Mouse (Mus musculus) forebrain, embryonic 11.5 days (tissue): ENCODE data around the gene Atl2. TPM values are rescaled to one million over a fixed set of nuclear protein-coding genes. Genes with fewer than 3 reads are reported as not detected.

Experiments
- ATAC-seq: fragments of 200-750 bp; cut with Nextera tagmentation; replicated peaks from 2 replicates; pipeline ENCODE4 v1.8.0; 2017; ENCODE audit warnings: moderate TSS enrichment; ENCODE audit not compliant: low FRiP score
- DNase-seq: peaks from one replicate; pipeline ENCODE4 v3.0.0-alpha.2; 2017; ENCODE audit warnings: low spot score
- H3K27ac ChIP-seq: fragments of 300-500 bp; sonication (generic); 2 replicates; pipeline ENCODE4 v1.5.1; 2014; ENCODE audit warnings: low read depth, low read length
- H3K27me3 ChIP-seq: fragments of 300-500 bp; sonication (generic); 2 replicates; pipeline ENCODE4 v1.6.1; 2014; ENCODE audit warnings: mild to moderate bottlenecking, low read length, mixed read lengths; ENCODE audit not compliant: control insufficient read depth, insufficient read depth
- H3K36me3 ChIP-seq: fragments of 300-500 bp; sonication (generic); 2 replicates; pipeline ENCODE4 v1.6.1; 2014; ENCODE audit warnings: mild to moderate bottlenecking, low read length, moderate library complexity, mixed read lengths; ENCODE audit not compliant: control insufficient read depth, insufficient read depth
- H3K4me1 ChIP-seq: fragments of 300-500 bp; sonication (generic); replicated peaks from 2 replicates; pipeline ENCODE4 v1.6.1; 2014; ENCODE audit warnings: low read length, mixed read lengths; ENCODE audit not compliant: control insufficient read depth, insufficient read depth
- H3K4me2 ChIP-seq: fragments of 300-500 bp; sonication (generic); 2 replicates; pipeline ENCODE4 v1.6.1; 2014; ENCODE audit warnings: low read depth, mild to moderate bottlenecking, low read length, moderate library complexity, mixed read lengths; ENCODE audit not compliant: severe bottlenecking
- H3K4me3 ChIP-seq: fragments of 300-500 bp; sonication (generic); 2 replicates; pipeline ENCODE4 v1.5.1; 2014; ENCODE audit warnings: low read depth, low read length
- H3K9ac ChIP-seq: fragments of 300-500 bp; sonication (generic); 2 replicates; pipeline ENCODE4 v1.6.1; 2014; ENCODE audit warnings: low read length
- H3K9me3 ChIP-seq: fragments of 300-500 bp; sonication (generic); 2 replicates; pipeline ENCODE4 v1.6.1; 2016; ENCODE audit warnings: low read length, mixed read lengths; ENCODE audit not compliant: control insufficient read depth
- WGBS: fragments of 180-500 bp; shearing (Covaris S2); extraction: QIAGEN DNeasy Blood & Tissue Kit; methylation state at CpG from one replicate; pipeline ENCODE4 v1.1.7; 2014; 5-methylcytosine and 5-hydroxymethylcytosine counted together
- polyA plus RNA-seq: library from polyadenylated mRNA; unstranded; fragments of >200 nt; fragmentation: Nextera tagmentation; extraction: Ambion mirVana; gene quantifications from 2 replicates; pipeline ENCODE4 v1.2.1, GENCODE M21; 2014

Atl2 gene
- polyA plus RNA-seq, 1 experiment from 2014 or later: 46.7 TPM

DNA sequence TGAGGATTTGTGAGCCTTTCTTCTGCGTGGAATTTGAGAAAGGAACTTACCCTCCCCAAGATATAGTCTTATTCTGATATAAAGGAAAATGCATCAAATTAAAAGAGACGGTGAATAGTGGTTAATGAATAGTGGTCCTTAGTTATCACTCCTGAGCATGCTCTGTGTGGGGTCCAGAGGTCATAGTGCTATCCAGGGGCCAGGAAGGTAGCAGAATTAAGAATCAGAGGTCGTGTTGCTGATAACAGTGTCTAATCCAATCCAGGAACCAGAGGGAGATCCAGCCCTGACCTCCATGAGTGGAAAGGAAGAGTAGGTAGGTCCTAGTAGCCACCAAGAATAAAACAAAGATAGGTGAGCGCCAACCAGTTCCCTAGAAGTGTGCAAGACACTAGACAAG is 11.8 kb upstream of the Atl2 start:
- DNase-seq: no peak
- Histone ChIP-seq H3K4me1 (no peaks in the 10 kb centered on the region), H3K9me3 (no peaks in the 10 kb centered on the region), H3K4me2 (no peak overlapping the region), H3K27me3 (no peaks in the 10 kb centered on the region), H3K36me3 (no peaks in the 10 kb centered on the region), H3K4me3 (no peak overlapping the region), H3K27ac (no peak overlapping the region), H3K9ac (no peak overlapping the region)
- ATAC-seq: no peak
- 73% methylated on average over 4 of the region's 4 CpGs for WGBS

DNA sequence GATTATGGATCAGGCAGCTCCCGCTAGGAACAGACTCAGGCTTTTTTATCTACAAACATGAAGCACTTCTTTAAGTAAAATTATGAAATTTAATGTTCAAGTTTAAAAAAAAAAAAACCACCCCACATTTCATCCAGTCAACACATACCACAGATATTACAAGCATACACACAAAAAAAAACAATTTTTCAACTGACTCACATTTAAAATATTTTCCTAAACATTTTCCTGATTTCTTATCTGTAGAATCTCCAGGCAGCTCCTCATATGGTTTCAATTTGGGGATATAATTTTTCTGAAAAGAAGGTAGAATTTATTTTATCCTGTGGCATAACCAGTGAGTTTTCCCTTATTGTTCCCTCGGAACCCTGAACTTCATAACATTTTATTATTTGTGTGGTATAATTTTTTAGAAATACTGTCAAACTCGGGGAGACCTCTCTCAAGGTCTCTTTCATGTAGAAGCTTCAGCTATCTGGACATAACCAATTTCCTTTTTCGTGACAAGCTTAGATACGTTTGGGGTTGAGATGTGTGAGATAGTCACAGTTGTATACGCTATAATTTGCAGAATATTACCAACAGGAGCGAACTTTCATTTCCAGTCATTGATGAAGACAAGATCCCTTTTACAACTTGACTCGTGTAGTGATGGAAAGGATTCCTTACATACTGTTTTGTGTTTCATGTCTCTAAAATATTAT is 11.0 kb upstream of the Atl2 start:
- 92% methylated on average over 8 of the region's 8 CpGs for WGBS
- ATAC-seq (no peak), DNase-seq (no peak)

DNA sequence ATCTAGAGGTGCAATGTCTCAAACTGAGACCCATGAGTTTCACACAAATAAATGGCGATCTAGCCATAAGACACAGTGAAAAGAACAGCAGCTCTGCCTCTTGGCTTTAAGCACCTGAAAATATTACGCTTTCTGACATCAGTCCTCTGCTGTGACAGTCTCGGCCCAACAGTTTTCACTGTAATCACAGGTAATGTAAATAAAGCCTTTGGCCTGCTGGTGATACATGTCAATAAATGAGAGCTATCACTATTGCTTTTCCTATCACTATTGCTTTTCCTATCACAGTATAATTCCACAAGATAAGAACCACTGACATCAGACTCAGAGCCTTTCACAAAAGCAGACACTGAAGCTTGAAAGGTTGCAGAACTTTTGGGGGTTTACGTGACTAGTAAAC is 8.7 kb upstream of the Atl2 start:
- 95% methylated on average over 4 of the region's 4 CpGs for WGBS

More for the DNA sequence above, 11.0 kb upstream of the Atl2 start:
- no peaks in the 10 kb centered on the region for H3K27me3 ChIP-seq
- no peaks in the 10 kb centered on the region for H3K4me1 ChIP-seq
- no peaks in the 10 kb centered on the region for H3K36me3 ChIP-seq
- H3K27ac ChIP-seq: no peak overlapping the region
- no peak overlapping the region for H3K4me3 ChIP-seq
- H3K4me2 ChIP-seq: no peak overlapping the region
- H3K9me3 ChIP-seq: no peaks in the 10 kb centered on the region
- no peak overlapping the region for H3K9ac ChIP-seq

GRCm38 (mm10) chr17:79901207-79901606 is 5.3 kb upstream of the Atl2 start:
- H3K27ac ChIP-seq: no peak overlapping the region
- H3K4me3 ChIP-seq: no peak overlapping the region
- no peak overlapping the region for H3K9ac ChIP-seq
- ATAC-seq: no peak
- H3K4me2 ChIP-seq: no peak overlapping the region
- DNase-seq: no peak
- H3K27me3 ChIP-seq: peaks cover 8% of the 10 kb centered on the region; the same call in 1 of the 2 replicates
- no peaks in the 10 kb centered on the region for H3K9me3 ChIP-seq
- H3K4me1 ChIP-seq: no peaks in the 10 kb centered on the region
- no peaks in the 10 kb centered on the region for H3K36me3 ChIP-seq
- WGBS: 70% methylated on average over 6 of the region's 6 CpGs

More for the DNA sequence above, 8.7 kb upstream of the Atl2 start:
- Histone ChIP-seq H3K9ac (no peak overlapping the region), H3K36me3 (no peaks in the 10 kb centered on the region), H3K4me1 (no peaks in the 10 kb centered on the region), H3K4me3 (no peak overlapping the region), H3K9me3 (no peaks in the 10 kb centered on the region), H3K27me3 (no peaks in the 10 kb centered on the region), H3K4me2 (no peak overlapping the region), H3K27ac (no peak overlapping the region)
- DNase-seq (no peak), ATAC-seq (no peak)

GRCm38 (mm10) chr17:79898156-79898746 is 2.3 kb upstream of the Atl2 start:
- H3K4me3 ChIP-seq: no peak overlapping the region
- ATAC-seq (no peak), DNase-seq (no peak)
- no peak overlapping the region for H3K27ac ChIP-seq
- H3K27me3 ChIP-seq: peaks cover 8% of the 10 kb centered on the region; the same call in 1 of the 2 replicates
- H3K36me3 ChIP-seq: no peaks in the 10 kb centered on the region
- H3K4me2 ChIP-seq: no peak overlapping the region
- no peaks in the 10 kb centered on the region for H3K9me3 ChIP-seq
- no peaks in the 10 kb centered on the region for H3K4me1 ChIP-seq
- WGBS: 88% methylated on average over 6 of the region's 6 CpGs
- H3K9ac ChIP-seq: no peak overlapping the region

DNA sequence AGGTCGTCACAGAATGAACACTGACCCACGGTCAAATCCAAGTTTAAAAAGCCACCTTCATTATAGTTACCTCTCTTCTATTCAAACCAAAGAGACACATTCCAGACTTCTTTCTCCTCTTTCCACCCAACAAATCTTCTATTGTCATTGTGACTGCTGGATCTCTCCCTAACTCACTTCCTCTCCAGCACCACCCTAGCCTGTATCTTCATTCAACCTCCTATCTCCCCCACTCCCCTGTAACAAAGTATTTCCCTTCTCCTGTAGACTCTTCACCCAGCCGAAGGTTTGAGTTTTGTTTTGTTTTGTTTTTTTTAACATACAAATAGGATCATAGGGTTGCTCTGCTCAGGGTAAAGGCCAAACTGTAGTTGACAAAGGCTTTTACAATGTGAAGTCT is 1.7 kb upstream of the Atl2 start:
- H3K27me3 ChIP-seq: peaks cover 8% of the 10 kb centered on the region; the same call in 1 of the 2 replicates
- H3K4me2 ChIP-seq: no peak overlapping the region
- no peak overlapping the region for H3K4me3 ChIP-seq
- DNase-seq (no peak), ATAC-seq (no peak)
- H3K36me3 ChIP-seq: no peaks in the 10 kb centered on the region
- no peak overlapping the region for H3K9ac ChIP-seq
- H3K4me1 ChIP-seq: no peaks in the 10 kb centered on the region
- H3K9me3 ChIP-seq: no peaks in the 10 kb centered on the region
- WGBS: 75% methylated on average over 3 of the region's 3 CpGs
- H3K27ac ChIP-seq: no peak overlapping the region

DNA sequence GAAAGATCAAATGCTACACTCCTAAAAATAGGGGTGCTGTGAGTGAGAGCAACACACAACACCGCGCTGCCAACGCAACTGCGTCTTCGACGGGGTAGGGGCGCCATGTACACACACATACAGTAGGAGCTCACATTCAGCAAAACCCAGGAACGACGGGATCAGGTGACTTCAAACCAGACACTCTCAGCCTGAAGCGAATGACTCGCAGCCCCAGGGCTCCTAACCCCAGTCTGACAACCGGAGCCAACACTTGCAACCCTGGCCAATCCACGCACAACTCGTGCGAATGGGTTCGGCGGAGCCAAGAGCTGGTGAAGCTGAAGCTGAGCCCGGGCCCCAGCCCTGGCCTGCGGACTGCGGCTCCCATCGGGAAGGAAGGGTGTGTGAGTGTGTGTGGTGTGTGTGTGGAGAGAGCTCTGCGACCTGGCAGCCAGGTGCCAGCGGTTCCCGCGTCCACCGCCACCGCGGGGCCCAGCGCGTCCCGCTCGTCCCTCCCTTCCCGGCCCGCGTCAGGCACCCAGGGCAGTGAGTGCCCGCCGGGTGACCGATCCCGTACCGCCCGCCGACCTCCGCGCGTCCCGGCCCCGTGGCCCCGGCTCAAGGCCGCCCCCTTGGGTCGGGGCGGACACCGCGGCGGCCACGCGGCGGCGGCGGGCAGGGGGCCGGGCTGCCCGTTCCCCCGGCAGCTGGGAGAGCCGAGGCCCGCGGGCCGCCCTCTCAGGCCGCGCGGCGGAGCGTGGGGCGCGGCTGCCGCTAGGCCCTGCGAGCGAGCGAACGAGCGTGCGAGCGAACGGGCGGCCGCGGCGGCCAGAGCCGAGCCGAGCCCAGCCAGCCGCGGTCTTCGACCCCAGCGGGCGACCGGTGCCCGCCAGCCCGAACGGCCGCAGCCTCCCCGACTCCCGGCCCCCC is 696 bp downstream of the Atl2 start:
- H3K27me3 ChIP-seq: peaks cover 8% of the 10 kb centered on the region; the same call in 1 of the 2 replicates
- H3K4me1 ChIP-seq: no peaks in the 10 kb centered on the region
- no peaks in the 10 kb centered on the region for H3K9me3 ChIP-seq
- H3K4me3 ChIP-seq: peak overlapping the region; percentile 95
- peak; percentile 74 for DNase-seq
- under 1% methylated on average over 76 of the region's 100 CpGs for WGBS
- ATAC-seq: peak; percentile 75
- H3K4me2 ChIP-seq: peak overlapping the region; percentile 74
- H3K36me3 ChIP-seq: no peaks in the 10 kb centered on the region
- H3K27ac ChIP-seq: peak overlapping the region; percentile 78
- peak overlapping the region; percentile 93 for H3K9ac ChIP-seq

GRCm38 (mm10) chr17:79894054-79894453 is 1.9 kb downstream of the Atl2 start:
- H3K4me3 ChIP-seq: no peak overlapping the region
- no peak overlapping the region for H3K27ac ChIP-seq
- DNase-seq (no peak), ATAC-seq (no peak)
- H3K36me3 ChIP-seq: no peaks in the 10 kb centered on the region
- peaks cover 8% of the 10 kb centered on the region; the same call in 1 of the 2 replicates for H3K27me3 ChIP-seq
- H3K9ac ChIP-seq: no peak overlapping the region
- H3K4me1 ChIP-seq: no peaks in the 10 kb centered on the region
- H3K4me2 ChIP-seq: peak overlapping the region; percentile 74; the same call in 1 of the 2 replicates
- H3K9me3 ChIP-seq: no peaks in the 10 kb centered on the region
- 77% methylated on average over 4 of the region's 4 CpGs for WGBS
